Mouse (Mus musculus): ENCODE measurements at regions not wholly inside any gene's neighbourhood (a gene's known extent, or its start where the extent isn't known, plus 50 kb on each side); places are given as distances from the start of the nearest gene placed in this dataset.

- TF ChIP-seq POLR2A (IDR thresholded peaks at IDR 0.05; ENCODE audit: extremely low read depth, insufficient read depth, low read length) (no peak), CTCF (IDR thresholded peaks at IDR 0.05; ENCODE audit: extremely low read depth, insufficient read depth, low read length) (no peak)
Observed at GRCm38 (mm10) chr10:19426835-19427234, 70.5 kb downstream of the Olig3 start.

Measured in cortical plate, adult 2 months (tissue).